Mouse (Mus musculus): ENCODE measurements at regions not wholly inside any gene's neighbourhood (a gene's known extent, or its start where the extent isn't known, plus 50 kb on each side); places are given as distances from the start of the nearest gene placed in this dataset.

DNA sequence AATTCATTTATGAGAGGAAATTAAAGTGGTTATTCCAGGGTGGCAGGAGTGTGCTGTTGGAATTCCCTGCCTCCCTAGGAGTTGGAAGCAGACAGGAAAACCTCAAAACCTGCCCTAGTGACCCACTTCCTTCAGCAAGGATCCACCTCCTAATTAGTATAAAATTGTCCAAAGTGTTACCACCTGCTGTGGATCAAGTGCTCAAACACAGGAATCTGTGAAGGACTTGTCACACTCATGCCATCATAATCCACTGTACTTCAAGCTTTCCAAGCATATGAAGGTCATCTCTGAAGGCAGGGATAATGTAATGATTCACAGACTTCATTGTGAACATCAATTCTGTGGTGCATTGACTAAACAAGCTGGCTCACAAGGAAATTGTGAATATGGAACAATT is 615.1 kb upstream of the Slc39a10 start:
- TF ChIP-seq CTCF (IDR thresholded peaks at IDR 0.05; ENCODE audit: low read depth) (no peak), EP300 (IDR thresholded peaks at IDR 0.05; ENCODE audit: low read depth) (no peak)

Measured in liver, embryonic 14.5 days (tissue).